Mouse (Mus musculus) kidney, postnatal 0 days (tissue): ENCODE results near the gene Tpp1. TPM values are rescaled to one million over a fixed set of nuclear protein-coding genes. Genes with fewer than 3 reads are reported as not detected.

Source experiments
- ATAC-seq: fragments of 200-750 bp; cut with Nextera tagmentation; replicated peaks from 2 replicates; pipeline ENCODE4 v1.8.0; 2017; ENCODE audit warnings: low read depth, moderate number of reproducible peaks, moderate TSS enrichment, moderate library complexity; ENCODE audit not compliant: low FRiP score
- DNase-seq: peaks from one replicate; pipeline ENCODE4 v3.0.0-alpha.2; 2016; ENCODE audit warnings: low spot score
- H3K27ac ChIP-seq: fragments of 300-500 bp; sonication (generic); 2 replicates; pipeline ENCODE4 v1.5.1; 2014; ENCODE audit warnings: mild to moderate bottlenecking
- H3K27me3 ChIP-seq: fragments of 300-500 bp; sonication (generic); 2 replicates; pipeline ENCODE4 v1.6.1; 2014; ENCODE audit warnings: low read length, mixed read lengths; ENCODE audit not compliant: insufficient read depth
- H3K36me3 ChIP-seq: fragments of 300-500 bp; sonication (generic); 2 replicates; pipeline ENCODE4 v1.6.1; 2014; ENCODE audit warnings: low read length, mixed read lengths; ENCODE audit not compliant: insufficient read depth
- H3K4me1 ChIP-seq: fragments of 300-500 bp; sonication (generic); replicated peaks from 2 replicates; pipeline ENCODE4 v1.6.1; 2014; ENCODE audit warnings: antibody characterized with exemption, low read length, mixed read lengths; ENCODE audit not compliant: insufficient read depth
- H3K4me2 ChIP-seq: fragments of 300-500 bp; sonication (generic); 2 replicates; pipeline ENCODE4 v1.6.1; 2014; ENCODE audit warnings: mild to moderate bottlenecking, low read length, moderate library complexity, mixed read lengths
- H3K4me3 ChIP-seq: fragments of 300-500 bp; sonication (generic); replicated peaks from 2 replicates; pipeline ENCODE4 v1.5.1; 2014; ENCODE audit warnings: low read depth, low read length
- H3K9ac ChIP-seq: fragments of 300-500 bp; sonication (generic); 2 replicates; pipeline ENCODE4 v1.6.1; 2014; ENCODE audit warnings: low read depth, low read length
- H3K9me3 ChIP-seq: fragments of 300-500 bp; sonication (generic); replicated peaks from 2 replicates; pipeline ENCODE4 v1.6.1; 2016; ENCODE audit warnings: low read length, inconsistent platforms, mixed read lengths
- CTCF ChIP-seq: IDR thresholded peaks from 2 replicates; pipeline ENCODE4 v1.5.1; 2016; ENCODE audit warnings: antibody characterized with exemption, low read depth, mild to moderate bottlenecking, moderate library complexity
- WGBS: fragments of 180-500 bp; shearing (Covaris S2); extraction: QIAGEN DNeasy Blood & Tissue Kit; methylation state at CpG from one replicate; pipeline ENCODE4 v1.1.7; 2014; 5-methylcytosine and 5-hydroxymethylcytosine counted together
- polyA plus RNA-seq: library from polyadenylated mRNA; unstranded; fragments of >200 nt; fragmentation: Nextera tagmentation; extraction: Ambion mirVana; gene quantifications from 2 replicates; pipeline ENCODE4 v1.2.1, GENCODE M21; 2015

Gene Tpp1
- polyA plus RNA-seq, 1 experiment from 2014 or later = 114 TPM

GRCm38 (mm10) chr7:105787285-105788140 lies 35.5 kb upstream of the Tpp1 start, which contains the start of gene Dchs1:
Dchs1 (minus strand) TSS chr7:105787654.
- peaks cover 12% of the 10 kb centered on the region for H3K4me1 ChIP-seq
- H3K27me3 ChIP-seq = no peaks in the 10 kb centered on the region
- TF ChIP-seq CTCF = no peak
- peak within 1 kb of the TSS; percentile 84 for H3K4me3 ChIP-seq
- peak within 1 kb of the TSS; percentile 82 for H3K27ac ChIP-seq
- WGBS = under 1% methylated on average over 45 of the region's 97 CpGs
- H3K9ac ChIP-seq = peak within 1 kb of the TSS; percentile 90
- H3K9me3 ChIP-seq = no peaks in the 10 kb centered on the region
- H3K36me3 ChIP-seq = no peaks in the 10 kb centered on the region
- ATAC-seq (peak; percentile 67), DNase-seq (peak; percentile 62)
- H3K4me2 ChIP-seq = peak within 1 kb of the TSS; percentile 72

DNA sequence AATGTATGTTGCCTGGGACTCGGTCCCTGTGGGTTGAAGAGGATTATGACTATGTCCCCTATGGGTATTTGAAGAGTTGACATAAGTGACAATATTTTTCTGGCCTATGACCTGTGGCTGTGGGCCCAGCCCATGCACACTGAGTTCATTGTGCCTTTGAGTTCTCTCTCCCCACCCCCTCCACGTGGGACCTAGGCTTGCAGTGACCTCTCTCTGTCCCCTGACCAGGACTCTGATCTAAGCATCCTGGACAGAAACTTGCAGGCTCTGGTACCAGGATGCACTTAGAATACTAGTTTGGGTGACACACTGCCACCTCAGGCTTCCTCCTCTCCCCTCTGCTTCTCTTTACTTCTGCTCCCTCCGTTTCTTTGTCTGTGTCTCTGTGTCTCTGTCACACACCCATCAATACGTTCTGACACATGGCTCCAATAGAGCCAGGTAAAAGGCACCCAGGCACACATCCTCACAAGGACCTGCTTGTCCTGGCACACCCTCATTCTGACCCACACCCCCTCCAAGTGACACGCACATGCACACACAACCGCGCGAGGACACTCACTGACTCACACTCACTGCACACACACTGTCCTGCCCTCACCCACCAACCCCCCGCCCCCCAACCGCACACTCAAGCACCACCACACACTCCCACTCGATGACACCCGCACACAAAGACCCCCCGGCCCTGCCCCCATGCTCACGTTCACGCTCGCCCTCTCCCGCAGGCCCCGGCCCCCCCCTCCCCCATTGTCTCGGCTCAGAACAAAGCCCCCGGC lies 34.7 kb upstream of the Tpp1 start:
- no peaks in the 10 kb centered on the region for H3K9me3 ChIP-seq
- H3K4me1 ChIP-seq = peaks cover 12% of the 10 kb centered on the region
- peak overlapping the region; percentile 84 for H3K4me3 ChIP-seq
- H3K36me3 ChIP-seq = 0 out of 2 replicates have a peak, but pooled peaks cover 2% of the 10 kb centered on the region
- 4% methylated on average over 20 of the region's 20 CpGs for WGBS
- ATAC-seq (peak; percentile 48; the same call in 1 of the 2 replicates), DNase-seq (no peak)
- no peak for TF ChIP-seq CTCF
- H3K27ac ChIP-seq = peak overlapping the region; percentile 82
- H3K4me2 ChIP-seq = peak overlapping the region; percentile 72
- H3K9ac ChIP-seq = peak overlapping the region; percentile 90
- no peaks in the 10 kb centered on the region for H3K27me3 ChIP-seq

DNA sequence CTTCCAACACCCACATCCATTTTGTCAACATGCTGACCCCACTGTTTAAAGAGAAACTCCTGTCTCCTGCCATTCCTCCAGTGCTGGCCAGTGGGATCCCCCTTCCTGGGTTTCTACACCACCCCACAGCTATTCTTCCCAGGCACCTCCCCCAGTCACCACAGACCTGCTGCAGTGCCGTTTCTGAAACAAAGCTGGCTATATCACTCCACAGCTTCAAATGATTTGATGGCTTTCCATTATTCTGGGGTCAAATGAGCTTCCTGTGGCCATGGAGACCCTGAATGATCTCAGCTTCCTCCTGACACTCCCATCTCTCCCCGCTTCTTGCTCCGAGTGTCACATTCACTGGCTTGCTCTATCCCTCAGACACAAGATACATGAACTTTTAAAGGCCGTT lies 32.5 kb upstream of the Tpp1 start:
- H3K27me3 ChIP-seq = no peaks in the 10 kb centered on the region
- H3K4me1 ChIP-seq = peaks cover 12% of the 10 kb centered on the region
- TF ChIP-seq CTCF = no peak
- H3K4me2 ChIP-seq = 0 out of 2 replicates have a peak overlapping the region, but pooled peaks have one; percentile 13
- WGBS = 22% methylated on average over 4 of the region's 4 CpGs
- H3K4me3 ChIP-seq = no peak overlapping the region
- DNase-seq = peak; percentile 71
- no peak overlapping the region for H3K27ac ChIP-seq
- no peak overlapping the region for H3K9ac ChIP-seq
- H3K36me3 ChIP-seq = 0 out of 2 replicates have a peak, but pooled peaks cover 4% of the 10 kb centered on the region
- no peaks in the 10 kb centered on the region for H3K9me3 ChIP-seq
- no peak for ATAC-seq

- Histone ChIP-seq H3K4me3 (no peak overlapping the region), H3K4me2 (0 out of 2 replicates have a peak overlapping the region, but pooled peaks have one; percentile 13), H3K27me3 (no peaks in the 10 kb centered on the region), H3K27ac (no peak overlapping the region), H3K9ac (no peak overlapping the region), H3K36me3 (0 out of 2 replicates have a peak, but pooled peaks cover 4% of the 10 kb centered on the region), H3K4me1 (peaks cover 18% of the 10 kb centered on the region), H3K9me3 (no peaks in the 10 kb centered on the region)
- DNase-seq (no peak), ATAC-seq (no peak)
- WGBS = 33% methylated on average over 4 of the region's 4 CpGs
- no peak for TF ChIP-seq CTCF
Measured at GRCm38 (mm10) chr7:105783861-105784260, 31.8 kb upstream of the Tpp1 start.

DNA sequence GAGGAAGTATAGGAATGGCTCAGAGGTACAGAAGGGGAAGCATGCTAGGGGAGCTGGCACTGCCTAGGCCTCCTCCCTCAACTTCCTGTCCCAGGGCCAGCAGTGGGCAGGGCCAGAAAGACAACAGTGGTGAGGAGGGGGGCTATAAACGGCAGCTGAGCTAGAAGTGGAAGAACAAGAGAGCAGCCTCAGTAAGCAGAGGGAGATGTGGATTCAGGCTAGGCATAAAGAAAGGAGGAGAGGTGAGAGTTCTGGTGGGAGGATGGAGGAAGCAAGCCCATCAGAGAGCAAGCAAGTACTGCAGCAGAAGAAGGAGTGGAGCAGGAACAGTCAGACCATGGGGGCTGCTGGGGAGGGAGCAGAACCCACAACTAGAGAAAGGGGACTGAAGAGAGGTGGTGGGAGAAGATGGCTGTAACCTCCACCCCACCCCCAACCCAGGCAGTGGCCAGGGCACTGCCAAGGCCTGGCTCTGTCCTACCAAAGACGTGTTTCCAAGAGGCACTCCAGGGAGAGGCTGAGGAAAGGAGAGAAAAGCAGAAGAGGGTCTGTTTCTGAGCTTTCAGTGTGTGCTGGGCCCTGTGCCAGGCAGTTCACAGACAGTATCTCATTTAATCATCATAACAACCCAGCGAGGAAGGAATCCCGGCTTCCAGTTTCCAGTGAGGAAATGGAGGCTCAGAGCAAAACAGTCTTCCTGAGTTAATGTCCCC lies 26.7 kb upstream of the Tpp1 start:
- Histone ChIP-seq H3K4me2 (peak overlapping the region; percentile 35), H3K9ac (0 out of 2 replicates have a peak overlapping the region, but pooled peaks have one; percentile 23), H3K4me1 (peaks cover 34% of the 10 kb centered on the region), H3K27ac (peak overlapping the region; percentile 87), H3K27me3 (no peaks in the 10 kb centered on the region), H3K36me3 (0 out of 2 replicates have a peak, but pooled peaks cover 4% of the 10 kb centered on the region), H3K4me3 (no peak overlapping the region), H3K9me3 (no peaks in the 10 kb centered on the region)
- TF ChIP-seq CTCF = no peak
- 8% methylated on average over 4 of the region's 4 CpGs for WGBS
- ATAC-seq (peak; percentile 73), DNase-seq (peak; percentile 68)
